Mouse (Mus musculus) limb, embryonic 14.5 days (tissue): ENCODE measurements around the gene Pik3c2b. TPM values are rescaled to one million over a fixed set of nuclear protein-coding genes. Genes with fewer than 3 reads are reported as not detected.

Source experiments
- ATAC-seq: fragments of 200-750 bp; cut with Nextera tagmentation; 2 replicates; pipeline ENCODE4 v1.8.0; 2017; ENCODE audit warnings: low read depth, moderate number of reproducible peaks, moderate TSS enrichment; ENCODE audit not compliant: low FRiP score
- DNase-seq: peaks from one replicate; pipeline ENCODE4 v3.0.0-alpha.2; 2015; ENCODE audit warnings: low spot score
- H3K27ac ChIP-seq: fragments of 300-500 bp; sonication (generic); replicated peaks from 2 replicates; pipeline ENCODE4 v1.5.1; 2014; ENCODE audit warnings: low read depth, mild to moderate bottlenecking, low read length, moderate library complexity, mixed read lengths
- H3K27me3 ChIP-seq: fragments of 300-500 bp; sonication (generic); 2 replicates; pipeline ENCODE4 v1.6.1; 2014; ENCODE audit warnings: low read length, mixed read lengths; ENCODE audit not compliant: control insufficient read depth, insufficient read depth
- H3K36me3 ChIP-seq: fragments of 300-500 bp; sonication (generic); 2 replicates; pipeline ENCODE4 v1.6.1; 2014; ENCODE audit warnings: mild to moderate bottlenecking, low read length, moderate library complexity, mixed read lengths; ENCODE audit not compliant: control insufficient read depth, insufficient read depth
- H3K4me1 ChIP-seq: fragments of 300-500 bp; sonication (generic); 2 replicates; pipeline ENCODE4 v1.6.1; 2014; ENCODE audit warnings: antibody characterized with exemption, low read length, mixed read lengths; ENCODE audit not compliant: control insufficient read depth, insufficient read depth
- H3K4me2 ChIP-seq: fragments of 300-500 bp; sonication (generic); replicated peaks from 2 replicates; pipeline ENCODE4 v1.6.1; 2014; ENCODE audit warnings: low read depth, mild to moderate bottlenecking, low read length, moderate library complexity; ENCODE audit not compliant: severe bottlenecking
- H3K4me3 ChIP-seq: fragments of 300-500 bp; sonication (generic); replicated peaks from 2 replicates; pipeline ENCODE4 v1.5.1; 2014; ENCODE audit warnings: low read length
- H3K9ac ChIP-seq: fragments of 300-500 bp; sonication (generic); 2 replicates; pipeline ENCODE4 v1.6.1; 2014; ENCODE audit warnings: mild to moderate bottlenecking, low read depth, low read length, moderate library complexity; ENCODE audit not compliant: severe bottlenecking
- H3K9me3 ChIP-seq: fragments of 300-500 bp; sonication (generic); 2 replicates; pipeline ENCODE4 v1.6.1; 2016; ENCODE audit warnings: low read length; ENCODE audit not compliant: control insufficient read depth
- POLR2A ChIP-seq: fragments of 200-500 bp; IDR thresholded peaks from 2 replicates; pipeline ENCODE4 v1.8.0; 2012; ENCODE audit warnings: inconsistent platforms, mild to moderate bottlenecking, moderate library complexity, borderline replicate concordance; ENCODE audit not compliant: insufficient read depth, insufficient read length; ENCODE audit errors: extremely low read depth
- WGBS: fragments of 180-500 bp; shearing (Covaris S2); extraction: QIAGEN DNeasy Blood & Tissue Kit; methylation state at CpG from one replicate; pipeline ENCODE4 v1.1.7; 2014; 5-methylcytosine and 5-hydroxymethylcytosine counted together
- polyA plus RNA-seq, 2 experiments: library from polyadenylated mRNA; depleted of rRNA in 1 of 2; stranded (reverse) in 1 of 2; unstranded in 1 of 2; fragments of >200 nt; fragmentation: Nextera tagmentation in 1 of 2; extraction: Ambion mirVana in 1 of 2; gene quantifications; 2 replicates each; pipeline versions ENCODE4 v1.2.1 to v1.2.3; 2012 to 2014

The Pik3c2b gene
- polyA plus RNA-seq, 2 experiments = 8.1 to 10.7 TPM

- Histone ChIP-seq H3K9ac (no peak overlapping the region), H3K4me3 (no peak overlapping the region), H3K27ac (no peak overlapping the region), H3K4me1 (peaks cover 5% of the 10 kb centered on the region; the same call in 1 of the 2 replicates), H3K9me3 (no peaks in the 10 kb centered on the region), H3K27me3 (no peaks in the 10 kb centered on the region), H3K36me3 (peaks cover 47% of the 10 kb centered on the region), H3K4me2 (no peak overlapping the region)
- WGBS = 45% methylated on average over 7 of the region's 7 CpGs
- ATAC-seq = 0 out of 2 replicates have a peak, but pooled peaks have one; percentile 19
- no peak for TF ChIP-seq POLR2A
- DNase-seq = peak; percentile 80
These were observed 41.9 kb downstream of the Pik3c2b start for GRCm38 (mm10) chr1:133087206-133087905.

GRCm38 (mm10) chr1:133088196-133088595 is 42.7 kb downstream of the Pik3c2b start:
- H3K36me3 ChIP-seq = peaks cover 42% of the 10 kb centered on the region
- H3K9me3 ChIP-seq = no peaks in the 10 kb centered on the region
- no peak overlapping the region for H3K4me2 ChIP-seq
- WGBS = 88% methylated on average over 10 of the region's 10 CpGs
- TF ChIP-seq POLR2A = no peak
- no peak overlapping the region for H3K4me3 ChIP-seq
- no peak overlapping the region for H3K27ac ChIP-seq
- ATAC-seq = no peak
- H3K27me3 ChIP-seq = no peaks in the 10 kb centered on the region
- no peak for DNase-seq
- peaks cover 5% of the 10 kb centered on the region; the same call in 1 of the 2 replicates for H3K4me1 ChIP-seq
- no peak overlapping the region for H3K9ac ChIP-seq

GRCm38 (mm10) chr1:133089415-133089814 is 43.9 kb downstream of the Pik3c2b start:
- no peaks in the 10 kb centered on the region for H3K27me3 ChIP-seq
- no peak overlapping the region for H3K27ac ChIP-seq
- no peak for ATAC-seq
- H3K9ac ChIP-seq = no peak overlapping the region
- H3K9me3 ChIP-seq = no peaks in the 10 kb centered on the region
- no peak for DNase-seq
- peaks cover 39% of the 10 kb centered on the region for H3K36me3 ChIP-seq
- H3K4me1 ChIP-seq = no peaks in the 10 kb centered on the region; the same call in 1 of the 2 replicates
- H3K4me3 ChIP-seq = no peak overlapping the region
- no peak overlapping the region for H3K4me2 ChIP-seq
- 87% methylated on average over 4 of the region's 4 CpGs for WGBS
- no peak for TF ChIP-seq POLR2A

GRCm38 (mm10) chr1:133090641-133091040 is 45.2 kb downstream of the Pik3c2b start:
- no peaks in the 10 kb centered on the region for H3K27me3 ChIP-seq
- H3K36me3 ChIP-seq = peaks cover 36% of the 10 kb centered on the region
- H3K9me3 ChIP-seq = no peaks in the 10 kb centered on the region
- H3K27ac ChIP-seq = no peak overlapping the region
- H3K4me1 ChIP-seq = no peaks in the 10 kb centered on the region
- DNase-seq (no peak), ATAC-seq (no peak)
- H3K9ac ChIP-seq = no peak overlapping the region
- TF ChIP-seq POLR2A = no peak
- H3K4me3 ChIP-seq = no peak overlapping the region
- H3K4me2 ChIP-seq = no peak overlapping the region
- WGBS = 81% methylated on average over 6 of the region's 6 CpGs

GRCm38 (mm10) chr1:133091483-133091882 is 46.0 kb downstream of the Pik3c2b start:
- ATAC-seq (no peak), DNase-seq (no peak)
- Histone ChIP-seq H3K4me1 (no peaks in the 10 kb centered on the region), H3K4me2 (no peak overlapping the region), H3K36me3 (peaks cover 36% of the 10 kb centered on the region), H3K9ac (no peak overlapping the region), H3K9me3 (no peaks in the 10 kb centered on the region), H3K27ac (no peak overlapping the region), H3K27me3 (no peaks in the 10 kb centered on the region), H3K4me3 (no peak overlapping the region)
- TF ChIP-seq POLR2A = no peak
- WGBS = 87% methylated on average over 8 of the region's 8 CpGs
